Mouse (Mus musculus) left cerebral cortex, adult 18-20 months (tissue): ENCODE data around the gene Ugt1a6a. TPM values are rescaled to one million over a fixed set of nuclear protein-coding genes. Genes with fewer than 3 reads are reported as not detected.
"Not testable (repeated sequence)": the region's sequence is repeated elsewhere in the genome, so short reads cannot be mapped to it uniquely, and the experiment has no call there.

Experiments
- DNase-seq, 2 experiments: peaks; one replicate each; pipeline ENCODE4 v3.0.0; 2021 to 2022; ENCODE audit warnings: low spot score in 2 of 2, mixed read lengths in 1 of 2
- total RNA-seq, 2 experiments: library from RNA; stranded (reverse); gene quantifications; 2 replicates each; pipeline ENCODE4 v1.2.3; 2021

Gene Ugt1a6a
- total RNA-seq, 2 experiments from 2014 or later, result 1.4 to 2.1 TPM

GRCm38 (mm10) chr1:88133908-88134456 lies 627 bp upstream of the Ugt1a6a start:
- no peak for DNase-seq

- DNase-seq, result not testable (repeated sequence)
Measured at GRCm38 (mm10) chr1:88135229-88135904, 758 bp downstream of the Ugt1a6a start.

GRCm38 (mm10) chr1:88136646-88137045 lies 2.0 kb downstream of the Ugt1a6a start:
- no peak for DNase-seq

GRCm38 (mm10) chr1:88137264-88137663 lies 2.7 kb downstream of the Ugt1a6a start:
- DNase-seq, result no peak

GRCm38 (mm10) chr1:88138145-88138544 lies 3.5 kb downstream of the Ugt1a6a start:
- DNase-seq, result no peak

- DNase-seq, result not testable (repeated sequence)
Measured at GRCm38 (mm10) chr1:88140492-88140891, 5.9 kb downstream of the Ugt1a6a start.

GRCm38 (mm10) chr1:88143966-88144675 lies 9.5 kb downstream of the Ugt1a6a start:
- peak in 1 of 2 experiments; percentile 24 for DNase-seq

- not testable (repeated sequence) for DNase-seq
Measured at GRCm38 (mm10) chr1:88145278-88145677, 10.7 kb downstream of the Ugt1a6a start.

- DNase-seq, result not testable (repeated sequence)
Measured at GRCm38 (mm10) chr1:88150133-88150532, 15.5 kb downstream of the Ugt1a6a start.

GRCm38 (mm10) chr1:88158430-88158829 lies 23.8 kb downstream of the Ugt1a6a start:
- DNase-seq, result no peak

- DNase-seq, result no peak
Measured at GRCm38 (mm10) chr1:88165711-88166110, 31.1 kb downstream of the Ugt1a6a start, which contains the start of gene Ugt1a5. Gene Ugt1a5 (plus strand): TSS chr1:88166012.

GRCm38 (mm10) chr1:88172190-88172589 lies 37.6 kb downstream of the Ugt1a6a start:
- not testable (repeated sequence) for DNase-seq

GRCm38 (mm10) chr1:88179657-88180056 lies 45.0 kb downstream of the Ugt1a6a start:
- DNase-seq, result no peak

GRCm38 (mm10) chr1:88186325-88186935 lies 51.8 kb downstream of the Ugt1a6a start:
- no peak for DNase-seq

- no peak for DNase-seq
Measured at GRCm38 (mm10) chr1:88192136-88192535, 57.5 kb downstream of the Ugt1a6a start.

GRCm38 (mm10) chr1:88195687-88196086 lies 61.1 kb downstream of the Ugt1a6a start:
- no peak for DNase-seq

- no peak for DNase-seq
Measured at GRCm38 (mm10) chr1:88197443-88197842, 62.8 kb downstream of the Ugt1a6a start.

- DNase-seq, result no peak
Measured at GRCm38 (mm10) chr1:88199996-88200395, 65.4 kb downstream of the Ugt1a6a start.

- DNase-seq, result no peak
Measured at GRCm38 (mm10) chr1:88200456-88200855, 65.8 kb downstream of the Ugt1a6a start, which contains the start of gene Ugt1a2. Gene Ugt1a2 (plus strand): TSS chr1:88200601.

GRCm38 (mm10) chr1:88205294-88205922 lies 70.8 kb downstream of the Ugt1a6a start, which contains the start of gene Dnajb3:
Gene Dnajb3 (minus strand): TSS chr1:88205782.
- peak; percentile 80 to 88 for DNase-seq
